Mouse (Mus musculus) fat pad, adult 2 months (tissue): ENCODE results near the gene Ankrd6.

Experiments used
- DNase-seq: peaks from one replicate; pipeline ENCODE4 v3.0.0-alpha.2; 2011; ENCODE audit warnings: low read depth, low spot score; ENCODE audit errors: extremely low read depth

Gene Ankrd6

GRCm38 (mm10) chr4:32799966-32800576 lies 150.6 kb downstream of the Ankrd6 start, which contains the start of gene Lyrm2:
TSS of gene Lyrm2 (plus strand) at chr4:32800253.
- DNase-seq, result no peak

GRCm38 (mm10) chr4:32798976-32799375 lies 151.7 kb downstream of the Ankrd6 start:
- DNase-seq, result peak; percentile 72

DNA sequence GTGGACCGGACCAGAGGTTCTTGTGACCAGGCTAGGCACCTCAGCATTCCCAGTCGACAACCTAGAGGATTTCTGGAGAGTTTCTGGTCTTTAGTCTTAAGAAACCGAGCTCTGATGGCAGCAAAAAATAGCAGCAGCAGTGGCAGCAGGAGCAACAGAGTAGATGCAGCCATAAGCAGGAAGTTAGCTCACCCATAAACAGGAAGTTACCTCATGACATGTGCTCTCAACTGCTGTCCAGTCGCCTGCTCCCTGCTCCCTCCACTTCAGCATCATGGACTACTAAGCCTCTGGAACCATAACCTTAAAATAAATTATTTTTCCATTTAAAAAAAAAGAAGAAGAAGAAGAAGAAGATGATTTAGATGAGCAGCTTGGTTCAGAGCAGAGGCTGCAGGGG lies 161.6 kb downstream of the Ankrd6 start:
- no peak for DNase-seq

DNA sequence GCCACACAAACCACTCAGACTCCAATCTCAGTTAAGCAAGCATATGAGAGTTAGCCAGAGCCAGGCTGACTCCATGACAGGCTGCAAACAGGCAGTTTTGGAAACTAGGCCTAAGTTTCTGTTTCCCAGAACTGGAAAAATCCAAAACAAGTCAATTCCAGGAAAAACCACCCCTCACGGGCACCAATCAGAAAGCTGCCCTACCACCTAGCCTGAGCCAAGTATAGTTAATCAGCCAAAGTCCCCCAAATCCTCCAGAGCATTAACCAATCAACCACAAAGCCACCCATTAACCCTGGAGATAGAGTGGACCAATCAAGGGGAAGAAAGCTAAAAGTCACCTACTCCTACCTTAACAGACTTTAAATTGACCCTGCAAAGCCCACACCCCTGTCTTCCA lies 163.5 kb downstream of the Ankrd6 start:
- no peak for DNase-seq

DNA sequence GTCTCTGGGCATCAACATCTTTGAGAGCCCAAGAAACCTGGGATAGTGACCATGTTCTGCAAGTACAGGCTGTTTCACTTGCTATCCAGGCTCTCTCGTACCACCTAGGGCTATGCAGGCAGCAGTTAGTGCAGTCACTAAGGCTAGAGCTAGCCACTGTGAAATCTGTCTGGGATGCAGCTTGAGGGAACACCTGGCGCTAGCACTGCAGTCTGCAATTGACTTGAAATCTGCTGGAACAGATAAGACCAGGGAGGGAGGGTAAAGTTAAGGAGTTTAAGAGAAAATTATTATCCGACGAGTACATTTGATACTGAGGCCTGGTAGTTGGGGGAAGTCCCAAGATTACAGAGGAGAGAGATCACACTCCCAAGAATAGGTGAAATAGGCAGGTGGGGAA lies 170.6 kb downstream of the Ankrd6 start:
- DNase-seq, result no peak

DNA sequence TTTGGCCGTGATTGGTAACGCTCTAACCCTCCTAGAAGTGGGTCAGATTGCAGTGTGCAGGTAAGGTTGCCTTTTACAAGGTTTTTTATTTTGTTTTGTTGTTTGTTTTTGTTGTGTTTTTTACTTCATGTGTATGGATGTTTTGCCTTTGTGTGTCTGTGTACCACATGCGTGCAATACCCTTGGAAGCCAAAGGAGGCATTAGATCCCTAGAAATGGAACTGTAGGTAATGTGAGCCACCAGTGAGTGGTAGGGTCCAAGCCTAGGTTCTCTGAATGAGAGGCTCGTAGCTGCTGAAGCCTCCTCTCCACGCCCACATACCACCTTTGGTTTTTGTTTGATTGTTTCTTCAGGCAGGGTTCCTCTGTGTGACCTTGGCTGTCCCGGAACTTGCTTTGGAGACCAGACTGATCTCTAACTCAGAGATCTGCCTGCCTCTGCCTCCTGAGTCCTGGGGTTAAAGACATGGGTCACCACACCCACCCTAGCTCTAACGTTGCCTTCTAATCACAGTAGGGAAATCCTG lies 180.3 kb downstream of the Ankrd6 start:
- DNase-seq, result no peak

DNA sequence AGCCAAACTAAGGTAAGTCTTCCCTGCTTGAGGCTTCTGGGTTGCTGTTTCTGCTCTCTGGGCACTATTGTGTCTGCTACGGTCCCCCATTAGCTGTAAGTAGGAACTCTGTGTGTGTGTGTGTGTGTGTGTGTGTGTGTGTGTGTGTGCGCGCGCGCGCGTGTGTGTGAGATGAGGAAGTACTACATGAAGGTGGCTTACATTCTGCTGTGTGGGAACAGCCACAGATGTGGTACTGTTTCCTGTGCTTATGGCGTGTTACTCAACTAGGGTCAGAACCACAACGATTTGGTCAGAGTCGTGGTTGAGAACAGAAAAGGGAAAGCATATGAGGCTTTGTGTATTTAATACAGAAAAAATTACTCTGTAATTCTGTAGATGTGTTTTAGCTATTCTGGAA lies 182.6 kb downstream of the Ankrd6 start:
- no peak for DNase-seq

- no peak for DNase-seq
These were observed 183.2 kb downstream of the Ankrd6 start for GRCm38 (mm10) chr4:32767471-32767870.

- no peak for DNase-seq
These were observed 193.2 kb downstream of the Ankrd6 start for GRCm38 (mm10) chr4:32757430-32757829.
